Mouse (Mus musculus): Measurements from ENCODE around the gene Cul9. TPM values are rescaled to one million over a fixed set of nuclear protein-coding genes. Genes with fewer than 3 reads are reported as not detected.

Gene Cul9
- polyA plus RNA-seq, 1 experiment from 2014 or later = 0.51 TPM

DNA sequence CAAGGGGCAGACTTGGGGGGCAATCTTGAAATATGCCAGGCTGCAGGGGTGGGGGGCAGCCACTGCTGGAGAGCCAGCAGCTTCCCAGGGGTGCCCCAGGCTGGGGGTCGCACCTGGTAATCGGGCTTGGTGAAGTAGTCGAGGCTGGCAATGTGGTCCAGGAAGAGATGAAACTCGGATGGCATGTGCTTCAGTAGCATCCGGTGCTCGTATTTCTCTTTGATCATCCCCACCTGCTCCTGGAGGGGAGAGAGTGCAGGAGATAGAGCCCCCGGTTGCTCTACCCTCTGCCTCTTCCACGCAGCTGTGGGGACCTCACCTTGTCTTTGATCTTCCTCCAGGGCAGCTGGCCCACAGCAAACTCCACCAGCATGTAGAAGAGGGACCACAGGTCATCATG lies 69.6 kb downstream of the Cul9 start:
- H3K4me1 ChIP-seq (replicated peaks) = no peaks in the 10 kb centered on the region
- H3K27me3 ChIP-seq = peaks cover 19% of the 10 kb centered on the region
- no peak overlapping the region for H3K4me2 ChIP-seq
- no peak overlapping the region for H3K27ac ChIP-seq (replicated peaks)
- 51% methylated on average over 8 of the region's 8 CpGs for WGBS (ENCODE audit: insufficient replicate concordance)
- H3K36me3 ChIP-seq (replicated peaks) = no peaks in the 10 kb centered on the region
- ATAC-seq (ENCODE audit: insufficient read depth) = no peak
- no peak overlapping the region for H3K9ac ChIP-seq
- H3K9me3 ChIP-seq (replicated peaks) = no peaks in the 10 kb centered on the region
- no peak overlapping the region for H3K4me3 ChIP-seq (replicated peaks)

- H3K27ac ChIP-seq (replicated peaks) = no peak overlapping the region
- no peak for ATAC-seq (ENCODE audit: insufficient read depth)
- WGBS (ENCODE audit: insufficient replicate concordance) = 67% methylated on average over 9 of the region's 9 CpGs
- H3K9ac ChIP-seq = no peak overlapping the region
- no peaks in the 10 kb centered on the region for H3K9me3 ChIP-seq (replicated peaks)
- H3K4me2 ChIP-seq = no peak overlapping the region
- H3K4me3 ChIP-seq (replicated peaks) = no peak overlapping the region
- H3K36me3 ChIP-seq (replicated peaks) = no peaks in the 10 kb centered on the region
- H3K27me3 ChIP-seq = peaks cover 13% of the 10 kb centered on the region; the same call in 1 of the 2 replicates
- H3K4me1 ChIP-seq (replicated peaks) = no peaks in the 10 kb centered on the region
Observed at GRCm38 (mm10) chr17:46467830-46468229, 78.4 kb downstream of the Cul9 start.

- 53% methylated on average over 5 of the region's 5 CpGs for whole genome bisulfite sequencing (ENCODE audit: insufficient replicate concordance)
- Histone ChIP-seq H3K36me3 (replicated peaks) (no peaks in the 10 kb centered on the region), H3K27me3 (peaks cover 64% of the 10 kb centered on the region), H3K9me3 (replicated peaks) (no peaks in the 10 kb centered on the region), H3K4me2 (no peak overlapping the region), H3K4me1 (replicated peaks) (no peaks in the 10 kb centered on the region), H3K27ac (replicated peaks) (no peak overlapping the region), H3K4me3 (replicated peaks) (no peak overlapping the region), H3K9ac (no peak overlapping the region)
- no peak; the same call in 1 of the 2 replicates for ATAC-seq (ENCODE audit: insufficient read depth)
Observed at GRCm38 (mm10) chr17:46462226-46462625, 84.0 kb downstream of the Cul9 start.

GRCm38 (mm10) chr17:46461347-46461746 lies 84.8 kb downstream of the Cul9 start:
- no peaks in the 10 kb centered on the region for H3K4me1 ChIP-seq (replicated peaks)
- ATAC-seq (ENCODE audit: insufficient read depth) = no peak
- H3K36me3 ChIP-seq (replicated peaks) = no peaks in the 10 kb centered on the region
- H3K9me3 ChIP-seq (replicated peaks) = no peaks in the 10 kb centered on the region
- H3K27me3 ChIP-seq = peaks cover 71% of the 10 kb centered on the region
- peak overlapping the region; percentile 32; the same call in 1 of the 2 replicates for H3K4me2 ChIP-seq
- WGBS (ENCODE audit: insufficient replicate concordance) = 9% methylated on average over 8 of the region's 8 CpGs
- no peak overlapping the region for H3K4me3 ChIP-seq (replicated peaks)
- no peak overlapping the region for H3K27ac ChIP-seq (replicated peaks)
- H3K9ac ChIP-seq = no peak overlapping the region

DNA sequence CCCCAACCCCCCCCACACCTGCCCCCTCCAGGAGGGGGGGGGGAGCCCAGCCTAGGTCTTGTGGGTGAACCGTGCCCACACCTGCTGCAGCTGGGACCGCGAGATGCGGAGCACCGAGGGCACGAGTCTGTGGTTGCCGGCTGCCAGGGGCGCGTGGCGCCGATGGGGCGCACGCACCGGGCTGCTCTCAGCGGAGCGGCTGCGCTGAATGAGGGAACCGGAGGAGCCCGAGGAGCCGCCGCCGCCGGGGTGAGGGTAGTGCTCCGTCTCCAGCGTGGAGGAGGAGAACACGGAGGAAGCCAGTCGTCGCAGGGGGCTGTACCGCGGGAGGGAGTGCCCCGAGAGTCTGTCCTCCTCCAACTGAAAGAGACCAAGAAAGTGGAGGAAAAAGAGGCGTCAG lies 85.5 kb downstream of the Cul9 start:
- Histone ChIP-seq H3K27me3 (peaks cover 74% of the 10 kb centered on the region), H3K4me3 (replicated peaks) (no peak overlapping the region; the same call in 1 of the 2 replicates), H3K36me3 (replicated peaks) (no peaks in the 10 kb centered on the region), H3K9ac (no peak overlapping the region), H3K9me3 (replicated peaks) (no peaks in the 10 kb centered on the region), H3K4me1 (replicated peaks) (0 out of 2 replicates have a peak, but pooled peaks cover 2% of the 10 kb centered on the region), H3K27ac (replicated peaks) (no peak overlapping the region), H3K4me2 (peak overlapping the region; percentile 32; the same call in 1 of the 2 replicates)
- WGBS (ENCODE audit: insufficient replicate concordance) = under 1% methylated on average over 32 of the region's 32 CpGs
- no peak for ATAC-seq (ENCODE audit: insufficient read depth)

- 33% methylated on average over 3 of the region's 3 CpGs for WGBS (ENCODE audit: insufficient replicate concordance)
- ATAC-seq (ENCODE audit: insufficient read depth) = no peak
- no peaks in the 10 kb centered on the region for H3K9me3 ChIP-seq (replicated peaks)
- H3K4me1 ChIP-seq (replicated peaks) = peaks cover 18% of the 10 kb centered on the region
- no peak overlapping the region for H3K9ac ChIP-seq
- no peak overlapping the region for H3K27ac ChIP-seq (replicated peaks)
- no peaks in the 10 kb centered on the region for H3K36me3 ChIP-seq (replicated peaks)
- peaks cover 89% of the 10 kb centered on the region for H3K27me3 ChIP-seq
- H3K4me3 ChIP-seq (replicated peaks) = no peak overlapping the region
- no peak overlapping the region for H3K4me2 ChIP-seq
Observed at GRCm38 (mm10) chr17:46458439-46458838, 87.7 kb downstream of the Cul9 start.

- no peak for ATAC-seq (ENCODE audit: insufficient read depth)
- H3K27me3 ChIP-seq = peaks cover 95% of the 10 kb centered on the region
Observed at GRCm38 (mm10) chr17:46457791-46458190, 88.4 kb downstream of the Cul9 start.

GRCm38 (mm10) chr17:46455110-46455691 lies 91.0 kb downstream of the Cul9 start:
- Histone ChIP-seq H3K36me3 (replicated peaks) (no peaks in the 10 kb centered on the region), H3K9me3 (replicated peaks) (no peaks in the 10 kb centered on the region), H3K4me2 (peak overlapping the region; percentile 55), H3K4me3 (replicated peaks) (peak overlapping the region; percentile 15), H3K27ac (replicated peaks) (no peak overlapping the region), H3K4me1 (replicated peaks) (peaks cover 20% of the 10 kb centered on the region), H3K9ac (no peak overlapping the region), H3K27me3 (peaks cover 93% of the 10 kb centered on the region)
- ATAC-seq (ENCODE audit: insufficient read depth) = no peak
- 1% methylated on average over 33 of the region's 33 CpGs for WGBS (ENCODE audit: insufficient replicate concordance)

More at GRCm38 (mm10) chr17:46457791-46458190, 88.4 kb downstream of the Cul9 start:
- Histone ChIP-seq H3K36me3 (replicated peaks) (no peaks in the 10 kb centered on the region), H3K4me3 (replicated peaks) (no peak overlapping the region), H3K4me2 (no peak overlapping the region), H3K27ac (replicated peaks) (no peak overlapping the region), H3K4me1 (replicated peaks) (peaks cover 19% of the 10 kb centered on the region), H3K9ac (no peak overlapping the region), H3K9me3 (replicated peaks) (no peaks in the 10 kb centered on the region)
- 4% methylated on average over 10 of the region's 10 CpGs for WGBS (ENCODE audit: insufficient replicate concordance)

- Histone ChIP-seq H3K4me3 (replicated peaks) (no peak overlapping the region), H3K27ac (replicated peaks) (no peak overlapping the region), H3K27me3 (peaks cover 87% of the 10 kb centered on the region), H3K4me2 (peak overlapping the region; percentile 55), H3K9ac (no peak overlapping the region), H3K4me1 (replicated peaks) (peaks cover 20% of the 10 kb centered on the region), H3K36me3 (replicated peaks) (no peaks in the 10 kb centered on the region), H3K9me3 (replicated peaks) (no peaks in the 10 kb centered on the region)
- ATAC-seq (ENCODE audit: insufficient read depth) = no peak
- 8% methylated on average over 9 of the region's 9 CpGs for WGBS (ENCODE audit: insufficient replicate concordance)
Observed at GRCm38 (mm10) chr17:46454539-46454938, 91.6 kb downstream of the Cul9 start.

DNA sequence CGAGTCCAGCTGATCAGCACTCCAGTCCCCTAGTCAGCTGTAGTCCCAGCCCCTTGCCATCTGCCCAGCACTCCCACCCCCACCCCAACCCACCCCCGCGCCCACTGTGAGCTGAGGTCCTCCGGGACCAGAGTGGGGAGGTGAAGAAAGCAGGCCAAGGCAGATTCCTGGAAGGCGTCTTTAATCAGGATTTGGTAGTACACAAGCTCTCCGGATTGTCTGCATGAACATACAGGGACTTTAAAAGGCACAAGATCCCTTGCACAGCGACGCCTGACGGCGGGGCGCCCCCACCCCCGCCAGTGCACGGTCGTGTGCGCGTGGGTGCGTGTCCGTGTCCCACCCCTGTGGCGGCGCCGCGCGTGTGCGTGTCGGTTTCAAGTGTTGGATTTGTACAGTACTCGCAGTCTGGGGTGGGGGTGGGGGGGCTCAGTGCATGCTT lies 92.2 kb downstream of the Cul9 start:
- H3K4me1 ChIP-seq (replicated peaks) = peaks cover 20% of the 10 kb centered on the region
- H3K36me3 ChIP-seq (replicated peaks) = no peaks in the 10 kb centered on the region
- H3K4me2 ChIP-seq = peak overlapping the region; percentile 41; the same call in 1 of the 2 replicates
- no peak overlapping the region for H3K4me3 ChIP-seq (replicated peaks)
- H3K27me3 ChIP-seq = peaks cover 82% of the 10 kb centered on the region
- H3K9ac ChIP-seq = no peak overlapping the region
- no peak overlapping the region for H3K27ac ChIP-seq (replicated peaks)
- ATAC-seq (ENCODE audit: insufficient read depth) = no peak
- WGBS (ENCODE audit: insufficient replicate concordance) = 4% methylated on average over 26 of the region's 26 CpGs
- H3K9me3 ChIP-seq (replicated peaks) = no peaks in the 10 kb centered on the region

- H3K9me3 ChIP-seq (replicated peaks) = no peaks in the 10 kb centered on the region
- H3K27me3 ChIP-seq = peaks cover 76% of the 10 kb centered on the region
- H3K27ac ChIP-seq (replicated peaks) = no peak overlapping the region
- ATAC-seq (ENCODE audit: insufficient read depth) = no peak
- no peak overlapping the region for H3K4me2 ChIP-seq
- WGBS (ENCODE audit: insufficient replicate concordance) = 7% methylated on average over 13 of the region's 13 CpGs
- H3K36me3 ChIP-seq (replicated peaks) = no peaks in the 10 kb centered on the region
- no peak overlapping the region for H3K9ac ChIP-seq
- H3K4me1 ChIP-seq (replicated peaks) = peaks cover 20% of the 10 kb centered on the region
- no peak overlapping the region for H3K4me3 ChIP-seq (replicated peaks)
Observed at GRCm38 (mm10) chr17:46453302-46453948, 92.8 kb downstream of the Cul9 start.
